Mouse (Mus musculus) heart, embryonic 11.5 days (tissue): ENCODE results near the gene C1qtnf5. TPM values are rescaled to one million over a fixed set of nuclear protein-coding genes. Genes with fewer than 3 reads are reported as not detected.

Experiments used
- ATAC-seq: fragments of 200-750 bp; cut with Nextera tagmentation; replicated peaks from 2 replicates; pipeline ENCODE4 v1.8.0; 2017; ENCODE audit warnings: moderate library complexity; ENCODE audit not compliant: insufficient number of reproducible peaks, low FRiP score, low TSS enrichment
- H3K27ac ChIP-seq: fragments of 300-500 bp; sonication (generic); 2 replicates; pipeline ENCODE4 v1.5.1; 2014; ENCODE audit warnings: mild to moderate bottlenecking, low read depth, low read length
- H3K27me3 ChIP-seq: fragments of 300-500 bp; sonication (generic); 2 replicates; pipeline ENCODE4 v1.6.1; 2014; ENCODE audit warnings: mild to moderate bottlenecking, low read length, mixed read lengths; ENCODE audit not compliant: control insufficient read depth, insufficient read depth
- H3K36me3 ChIP-seq: fragments of 300-500 bp; sonication (generic); 2 replicates; pipeline ENCODE4 v1.6.1; 2014; ENCODE audit warnings: mild to moderate bottlenecking, low read length, moderate library complexity, mixed read lengths; ENCODE audit not compliant: control insufficient read depth, insufficient read depth
- H3K4me1 ChIP-seq: fragments of 300-500 bp; sonication (generic); 2 replicates; pipeline ENCODE4 v1.6.1; 2014; ENCODE audit warnings: low read length; ENCODE audit not compliant: control insufficient read depth, insufficient read depth
- H3K4me2 ChIP-seq: fragments of 300-500 bp; sonication (generic); 2 replicates; pipeline ENCODE4 v1.6.1; 2014; ENCODE audit warnings: mild to moderate bottlenecking, moderate library complexity
- H3K4me3 ChIP-seq: fragments of 300-500 bp; sonication (generic); 2 replicates; pipeline ENCODE4 v1.5.1; 2014; ENCODE audit warnings: low read depth, low read length
- H3K9ac ChIP-seq: fragments of 300-500 bp; sonication (generic); 2 replicates; pipeline ENCODE4 v1.6.1; 2014; ENCODE audit warnings: mild to moderate bottlenecking, low read depth, low read length, moderate library complexity
- H3K9me3 ChIP-seq: fragments of 300-500 bp; sonication (generic); replicated peaks from 2 replicates; pipeline ENCODE4 v1.6.1; 2016; ENCODE audit warnings: low read length; ENCODE audit not compliant: control insufficient read depth
- WGBS: fragments of 180-500 bp; shearing (Covaris S2); extraction: QIAGEN DNeasy Blood & Tissue Kit; methylation state at CpG from one replicate; pipeline ENCODE4 v1.1.7; 2014; ENCODE audit not compliant: insufficient replicate concordance; 5-methylcytosine and 5-hydroxymethylcytosine counted together
- polyA plus RNA-seq: library from polyadenylated mRNA; unstranded; fragments of >200 nt; fragmentation: Nextera tagmentation; extraction: Ambion mirVana; gene quantifications from 2 replicates; pipeline ENCODE4 v1.2.1, GENCODE M21; 2014

The C1qtnf5 gene
- polyA plus RNA-seq, 1 experiment from 2014 or later = 0.43 TPM

DNA sequence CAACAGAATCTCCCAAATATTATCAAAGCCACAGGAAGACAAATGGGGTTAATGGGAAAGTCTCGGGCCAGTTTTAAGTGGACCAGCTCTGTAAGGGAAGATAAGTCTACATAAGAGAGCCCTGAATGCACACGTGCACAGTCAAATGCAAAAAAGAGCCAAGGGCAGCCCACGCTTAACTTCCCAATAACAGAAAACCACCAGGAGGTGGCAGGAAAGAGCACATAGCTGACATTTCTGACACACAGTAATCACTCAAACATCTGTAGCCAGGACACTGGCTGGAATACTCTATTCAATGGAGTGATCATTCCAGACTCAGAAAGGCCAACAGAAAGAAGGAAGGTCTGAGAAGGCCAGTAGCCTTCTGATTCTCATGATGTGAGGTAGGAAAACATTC is 40.2 kb downstream of the C1qtnf5 start:
- WGBS = 57% methylated on average over 3 of the region's 3 CpGs
- H3K9me3 ChIP-seq = no peaks in the 10 kb centered on the region
- no peak overlapping the region for H3K4me2 ChIP-seq
- peaks cover 8% of the 10 kb centered on the region for H3K36me3 ChIP-seq
- no peak overlapping the region for H3K9ac ChIP-seq
- ATAC-seq = no peak
- H3K4me1 ChIP-seq = no peaks in the 10 kb centered on the region
- H3K27me3 ChIP-seq = no peaks in the 10 kb centered on the region
- no peak overlapping the region for H3K27ac ChIP-seq
- H3K4me3 ChIP-seq = no peak overlapping the region

Other genes starting within 250 kb of the C1qtnf5 start
- 0.86 and 0.90 TPM in 2 replicates for gene Thy1, start 63.9 kb upstream of the C1qtnf5 start, polyA plus RNA-seq
- 51.3 and 53.8 TPM in 2 replicates for gene Usp2, start 40.2 kb upstream of the C1qtnf5 start, polyA plus RNA-seq
- gene Mfrp, start 5.5 kb upstream of the C1qtnf5 start, polyA plus RNA-seq = 0.16 TPM in 1 of 2 replicates, not detected in the other
- 0.28 TPM in 1 of 2 replicates, not detected in the other for gene Gm49380, start 6.3 kb downstream of the C1qtnf5 start, polyA plus RNA-seq
- gene Rnf26, start 6.3 kb downstream of the C1qtnf5 start, polyA plus RNA-seq = 35.2 and 38.2 TPM in 2 replicates
- gene Mcam, start 27.2 kb downstream of the C1qtnf5 start, polyA plus RNA-seq = 86.2 and 105 TPM in 2 replicates
- 12.6 and 14.8 TPM in 2 replicates for gene Cbl, start 126.8 kb downstream of the C1qtnf5 start, polyA plus RNA-seq
- not detected in 2 replicates for gene Ccdc153, start 133.4 kb downstream of the C1qtnf5 start, polyA plus RNA-seq
- gene Pdzd3, start 144.2 kb downstream of the C1qtnf5 start, polyA plus RNA-seq = not detected in 2 replicates
- 3.6 and 4.9 TPM in 2 replicates for gene Nlrx1, start 161.4 kb downstream of the C1qtnf5 start, polyA plus RNA-seq
- 2.7 and 3.3 TPM in 2 replicates for gene Abcg4, start 181.4 kb downstream of the C1qtnf5 start, polyA plus RNA-seq
- 15.3 and 15.9 TPM in 2 replicates for gene Hinfp, start 198.4 kb downstream of the C1qtnf5 start, polyA plus RNA-seq
- 4.7 and 7.1 TPM in 2 replicates for gene C2cd2l, start 213.0 kb downstream of the C1qtnf5 start, polyA plus RNA-seq
- gene Dpagt1, start 218.8 kb downstream of the C1qtnf5 start, polyA plus RNA-seq = 40.2 and 46.3 TPM in 2 replicates
- gene H2afx, start 227.4 kb downstream of the C1qtnf5 start, polyA plus RNA-seq = 199 and 232 TPM in 2 replicates
- 258 and 291 TPM in 2 replicates for gene Hmbs, start 237.0 kb downstream of the C1qtnf5 start, polyA plus RNA-seq